Mouse (Mus musculus) ovary, postnatal 36 days (tissue): ENCODE results near the gene Gabarap.
"Not testable (repeated sequence)": the region's sequence is repeated elsewhere in the genome, so short reads cannot be mapped to it uniquely, and the experiment has no call there.

Experiments
- DNase-seq: peaks from one replicate; pipeline ENCODE4 v3.0.0; 2022; ENCODE audit warnings: low spot score, mixed read lengths

Gene Gabarap

GRCm38 (mm10) chr11:69990850-69991691 lies at the start of gene Gabarap:
Gene Gabarap (plus strand): TSS chr11:69991143.
- peak; percentile 94 for DNase-seq

DNA sequence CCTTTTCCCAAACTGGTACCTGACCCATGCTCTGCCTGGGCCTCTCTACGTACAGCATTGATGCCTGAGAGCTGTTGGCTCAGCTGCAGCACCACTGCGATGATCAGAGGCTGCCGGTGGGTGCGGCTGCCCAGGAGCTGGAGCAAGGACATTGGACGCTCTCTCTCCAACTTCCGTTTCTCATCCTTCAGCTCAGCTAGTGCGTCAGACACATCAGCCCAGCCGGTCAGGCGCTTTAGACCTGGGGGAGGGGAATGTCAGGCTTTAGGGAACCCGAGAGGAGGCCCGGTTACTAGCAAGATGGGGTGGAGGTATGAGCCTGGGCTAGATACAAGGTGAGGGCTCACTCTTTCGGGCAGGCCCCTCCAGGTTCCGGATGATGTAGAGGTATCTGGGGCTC lies 45.7 kb upstream of the Gabarap start:
- DNase-seq = no peak

DNA sequence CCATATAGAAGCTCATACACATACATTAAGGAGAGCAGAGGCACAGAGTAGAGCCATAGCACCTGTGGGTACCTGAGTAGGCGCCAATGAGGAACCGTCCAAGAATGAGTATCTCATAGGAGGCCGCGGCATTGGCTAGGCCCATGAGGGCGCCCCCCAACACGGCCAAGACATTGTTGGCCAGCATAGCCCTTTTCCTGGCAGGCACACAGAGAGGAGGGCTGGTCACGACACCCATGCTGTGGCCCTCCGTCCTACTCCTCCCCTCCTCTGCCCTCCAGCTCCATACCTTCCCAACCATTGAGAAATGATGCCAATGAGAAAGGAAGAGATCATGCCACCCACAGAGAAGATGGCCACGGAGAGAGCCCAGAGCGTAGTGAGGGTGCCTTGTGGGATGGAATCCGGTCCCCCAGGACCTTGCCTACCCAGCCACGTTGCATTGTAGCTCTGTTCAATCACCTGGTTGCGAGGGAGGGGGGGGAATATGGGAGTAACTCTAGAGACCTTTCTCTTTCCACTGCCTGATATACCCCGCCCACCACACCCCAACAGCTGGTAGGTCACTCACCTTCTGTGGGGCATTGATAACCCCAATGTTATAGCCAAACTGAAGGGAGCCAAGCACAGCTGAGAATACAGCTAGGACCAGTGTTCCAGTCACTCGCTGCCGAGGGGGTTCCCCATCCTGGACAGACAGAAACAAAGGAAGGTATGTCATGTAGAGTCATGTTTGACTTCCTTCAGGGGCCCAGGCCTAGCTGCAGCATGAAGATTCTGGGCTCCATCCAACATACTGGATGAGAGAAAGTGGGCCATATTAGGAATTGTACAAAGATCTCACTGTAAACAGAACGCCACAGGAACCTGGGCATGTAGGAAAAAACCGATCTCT lies 44.7 kb upstream of the Gabarap start:
- DNase-seq = no peak

GRCm38 (mm10) chr11:69947337-69948065 lies 43.4 kb upstream of the Gabarap start:
- peak; percentile 50 for DNase-seq

- peak; percentile 89 for DNase-seq
These were observed 42.7 kb upstream of the Gabarap start, which contains the start of gene Slc2a4 for GRCm38 (mm10) chr11:69948066-69948762. Gene Slc2a4 (minus strand): TSS chr11:69948188.

DNA sequence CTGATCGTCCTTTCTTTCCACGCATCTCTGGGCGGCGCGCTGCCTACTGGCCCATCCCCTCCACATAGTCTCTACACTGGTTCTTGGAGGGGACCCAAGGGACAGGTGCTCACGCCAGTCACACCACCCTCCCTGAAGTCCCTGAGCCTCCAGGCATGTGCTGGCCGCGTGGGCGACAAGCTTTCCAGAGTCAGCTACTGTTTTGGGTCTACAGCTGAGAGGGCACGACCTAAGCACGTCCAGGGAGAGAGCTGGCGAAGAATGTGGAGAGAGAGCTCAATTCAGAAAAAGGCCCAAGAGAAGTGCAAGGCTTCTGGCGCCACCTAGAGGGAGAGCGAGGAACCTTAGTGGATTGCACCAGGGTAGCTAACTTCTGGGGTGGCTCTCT lies 42.2 kb upstream of the Gabarap start:
- DNase-seq = peak; percentile 80

DNA sequence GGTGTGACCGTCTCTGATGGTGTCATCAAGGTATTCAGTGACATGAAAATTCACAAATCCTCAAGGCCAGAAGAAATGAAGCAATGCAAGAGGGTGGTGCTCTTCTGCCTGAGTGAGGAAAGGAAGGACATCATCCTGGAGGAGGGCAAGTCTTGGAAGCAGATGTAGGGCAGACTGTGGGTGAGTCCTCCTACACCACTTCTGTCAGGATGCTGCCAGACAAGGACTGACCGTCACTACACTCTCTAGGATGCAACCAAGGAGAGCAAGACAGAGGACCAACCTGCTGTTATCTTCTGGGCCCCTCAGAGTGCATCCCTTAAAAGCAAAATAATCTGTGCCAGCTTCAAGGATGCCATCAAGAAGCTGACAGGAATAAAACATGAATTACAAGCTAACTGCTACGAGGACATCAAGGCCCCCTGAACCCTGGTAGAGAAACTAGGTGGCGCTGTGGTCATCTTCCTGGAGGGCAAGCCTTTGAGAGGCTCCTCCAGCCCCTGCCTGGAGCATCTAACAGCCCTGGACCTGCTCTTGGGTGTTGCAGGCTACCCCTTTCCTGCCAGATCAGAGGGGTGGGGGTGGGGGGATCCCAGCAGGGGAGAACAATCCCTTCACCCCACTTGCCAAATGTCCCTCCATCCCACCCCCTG lies 40.0 kb upstream of the Gabarap start:
- DNase-seq = no peak

DNA sequence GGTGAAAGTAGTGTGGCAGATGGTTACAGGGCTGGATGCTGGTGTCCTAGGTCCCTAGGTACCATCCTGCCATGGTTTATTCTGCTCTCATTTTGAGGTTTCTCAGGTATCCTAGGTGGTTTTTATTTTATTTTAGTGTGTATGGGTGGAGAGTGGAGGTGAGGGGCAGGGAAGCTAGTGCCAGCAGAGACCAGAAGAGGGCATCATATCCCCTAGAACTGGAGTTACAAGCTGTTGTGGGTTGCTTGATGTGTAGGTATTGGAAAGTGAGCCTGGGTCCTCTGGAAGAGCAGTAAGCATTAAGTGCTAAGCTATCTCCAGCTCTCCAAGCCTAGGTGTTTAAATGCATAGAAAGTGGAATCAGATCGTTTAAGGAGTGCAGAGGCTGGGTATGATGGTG lies 38.7 kb upstream of the Gabarap start:
- DNase-seq = no peak

GRCm38 (mm10) chr11:69953267-69953915 lies 37.6 kb upstream of the Gabarap start:
- no peak for DNase-seq

DNA sequence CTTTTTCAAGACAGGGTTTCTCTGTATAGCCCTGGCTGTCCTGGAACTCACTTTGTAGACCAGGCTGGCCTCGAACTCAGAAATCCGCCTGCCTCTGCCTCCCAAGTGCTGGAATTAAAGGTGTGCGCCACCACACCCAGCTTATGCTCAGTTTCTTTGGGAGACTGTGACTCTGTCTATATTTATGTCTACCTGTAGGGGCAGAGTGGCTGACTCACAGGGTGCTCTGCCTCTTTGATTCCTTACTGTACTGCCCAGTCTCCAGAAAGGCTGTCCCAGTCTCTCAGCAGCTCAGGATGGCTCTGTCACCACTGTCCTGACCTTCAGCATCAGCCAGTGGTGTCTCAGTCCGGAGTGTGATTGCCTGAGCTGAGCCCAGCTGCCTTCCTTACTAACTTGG lies 35.3 kb upstream of the Gabarap start:
- not testable (repeated sequence) for DNase-seq

GRCm38 (mm10) chr11:69956218-69956617 lies 34.7 kb upstream of the Gabarap start:
- DNase-seq = no peak

- no peak for DNase-seq
These were observed 30.3 kb upstream of the Gabarap start for GRCm38 (mm10) chr11:69960616-69961015.

- no peak for DNase-seq
These were observed 29.1 kb upstream of the Gabarap start for GRCm38 (mm10) chr11:69961841-69962240.

DNA sequence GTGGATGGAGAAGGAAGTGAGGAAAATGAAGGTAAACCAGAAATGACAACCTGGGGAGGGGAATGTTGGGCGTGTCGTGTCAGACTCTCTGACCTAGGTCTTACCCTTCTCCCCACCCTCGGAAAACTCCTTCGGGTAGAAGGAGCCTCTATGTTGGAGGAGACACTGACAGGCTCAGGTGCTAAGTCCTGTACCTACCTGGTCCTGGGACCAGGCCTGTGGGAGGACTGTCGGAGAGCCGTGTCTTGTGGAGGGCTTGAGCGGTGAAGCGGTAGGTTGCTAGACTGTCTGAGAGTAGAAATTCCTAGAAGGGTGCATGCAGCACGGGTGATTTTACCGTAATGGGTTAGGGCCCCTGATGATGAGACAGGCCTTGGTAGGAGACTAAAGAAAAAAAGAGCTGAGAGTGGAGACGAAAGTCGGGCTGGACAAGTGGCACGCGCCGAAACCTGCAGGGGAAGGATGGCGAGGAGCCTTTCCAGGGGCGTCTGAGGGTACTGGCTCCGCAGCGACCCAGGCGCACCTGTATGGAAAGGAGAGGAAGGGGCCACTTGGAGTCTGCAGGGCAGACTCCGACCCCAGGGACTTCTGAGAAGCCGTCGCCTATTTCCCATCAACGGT lies 26.2 kb upstream of the Gabarap start, which contains the start of gene Cldn7:
Gene Cldn7 (plus strand): TSS at position 130 of the 621 bp plus-strand sequence.
- no peak for DNase-seq

GRCm38 (mm10) chr11:69965271-69966005 lies 25.5 kb upstream of the Gabarap start:
- peak; percentile 34 for DNase-seq

DNA sequence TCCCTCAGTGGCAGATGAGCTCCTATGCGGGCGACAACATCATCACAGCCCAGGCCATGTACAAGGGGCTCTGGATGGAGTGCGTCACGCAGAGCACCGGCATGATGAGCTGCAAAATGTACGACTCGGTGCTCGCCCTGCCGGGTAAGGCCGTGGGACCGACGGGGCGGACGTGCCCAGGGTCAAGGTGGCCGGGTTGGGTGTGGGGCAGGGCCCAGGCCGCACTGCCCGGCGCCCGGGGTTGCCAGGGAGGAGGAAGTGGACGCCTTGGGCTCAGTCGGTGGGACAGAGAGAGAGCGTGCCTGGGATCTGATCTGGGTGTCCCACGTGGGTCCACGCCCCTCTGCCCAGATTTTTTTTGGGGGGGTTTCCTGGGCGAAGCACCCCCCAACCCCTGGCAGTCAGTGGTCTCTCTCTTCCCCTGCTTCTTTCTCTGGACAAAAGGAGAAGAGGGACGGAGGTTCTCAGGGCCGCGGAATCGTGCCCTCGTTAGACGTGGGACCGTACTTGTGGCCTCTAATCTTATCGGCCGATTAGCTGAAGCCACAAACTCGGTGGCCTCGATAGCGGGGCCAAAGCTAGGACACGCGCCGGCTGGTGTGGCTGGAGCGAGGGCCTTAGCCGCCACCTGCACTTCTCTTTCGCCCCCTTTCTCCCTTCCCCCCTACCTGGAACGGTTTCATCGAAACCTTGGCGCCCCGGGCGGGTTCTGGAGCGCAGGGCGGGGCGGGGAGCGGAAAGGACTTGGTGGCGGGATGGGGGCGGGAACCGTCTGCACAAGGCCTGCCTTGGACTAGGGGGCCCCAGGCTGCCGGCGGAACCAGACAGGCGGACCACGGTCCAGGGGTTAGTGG lies 24.7 kb upstream of the Gabarap start:
- peak; percentile 49 for DNase-seq

- DNase-seq = no peak
These were observed 24.0 kb upstream of the Gabarap start for GRCm38 (mm10) chr11:69966860-69967517.

- no peak for DNase-seq
These were observed 22.1 kb upstream of the Gabarap start for GRCm38 (mm10) chr11:69968793-69969192.
